Mouse (Mus musculus) telencephalon, adult 2 months (tissue): Measurements from ENCODE around the gene Sprtn.
A peak's percentile ranks its signal among the peaks of the same experiment; 100 is the strongest.

Source experiments
- DNase-seq: peaks from one replicate; pipeline ENCODE4 v3.0.0-alpha.2; 2011; ENCODE audit warnings: low read depth, low spot score

Gene Sprtn

GRCm38 (mm10) chr8:124944406-124944805, 46.7 kb downstream of the Sprtn start:
- no peak for DNase-seq

GRCm38 (mm10) chr8:124947865-124948732, 50.4 kb downstream of the Sprtn start:
- no peak for DNase-seq

GRCm38 (mm10) chr8:124948733-124949111, 51.0 kb downstream of the Sprtn start:
- no peak for DNase-seq

GRCm38 (mm10) chr8:124949209-124950068, 51.8 kb downstream of the Sprtn start, which contains the start of gene Egln1:
Egln1 (minus strand) TSS chr8:124949324.
- DNase-seq: peak; percentile 55

GRCm38 (mm10) chr8:124950069-124950456, 52.4 kb downstream of the Sprtn start:
- DNase-seq: no peak

- no peak for DNase-seq
Measured at GRCm38 (mm10) chr8:124950865-124951264, 53.2 kb downstream of the Sprtn start.

GRCm38 (mm10) chr8:124953188-124953587, 55.5 kb downstream of the Sprtn start:
- no peak for DNase-seq

- DNase-seq: no peak
Measured at GRCm38 (mm10) chr8:124954572-124955082, 56.9 kb downstream of the Sprtn start.
